Mouse (Mus musculus) hindbrain, postnatal 0 days (tissue): Measurements from ENCODE around the gene Zfp764. TPM values are rescaled to one million over a fixed set of nuclear protein-coding genes. Genes with fewer than 3 reads are reported as not detected.
"Not testable (repeated sequence)": the region's sequence is repeated elsewhere in the genome, so short reads cannot be mapped to it uniquely, and the experiment has no call there.

Experiments used
- ATAC-seq: fragments of 200-750 bp; cut with Nextera tagmentation; 2 replicates; pipeline ENCODE4 v1.8.0; 2017; ENCODE audit warnings: mild to moderate bottlenecking, moderate TSS enrichment, moderate library complexity
- DNase-seq: peaks from one replicate; pipeline ENCODE4 v3.0.0-alpha.2; 2015; ENCODE audit warnings: low spot score
- H3K27ac ChIP-seq: fragments of 300-500 bp; sonication (generic); 2 replicates; pipeline ENCODE4 v1.5.1; 2014; ENCODE audit warnings: mild to moderate bottlenecking
- H3K27me3 ChIP-seq: fragments of 300-500 bp; sonication (generic); 2 replicates; pipeline ENCODE4 v1.6.1; 2014; ENCODE audit warnings: low read length, mixed read lengths; ENCODE audit not compliant: insufficient read depth
- H3K36me3 ChIP-seq: fragments of 300-500 bp; sonication (generic); 2 replicates; pipeline ENCODE4 v1.6.1; 2014; ENCODE audit warnings: low read length, mixed read lengths; ENCODE audit not compliant: insufficient read depth
- H3K4me1 ChIP-seq: fragments of 300-500 bp; sonication (generic); 2 replicates; pipeline ENCODE4 v1.6.1; 2014; ENCODE audit warnings: antibody characterized with exemption, low read length, mixed read lengths; ENCODE audit not compliant: insufficient read depth
- H3K4me2 ChIP-seq: fragments of 300-500 bp; sonication (generic); 2 replicates; pipeline ENCODE4 v1.6.1; 2014; ENCODE audit warnings: low read depth, mild to moderate bottlenecking, low read length, moderate library complexity, mixed read lengths
- H3K4me3 ChIP-seq: fragments of 300-500 bp; sonication (generic); 2 replicates; pipeline ENCODE4 v1.5.1; 2014; ENCODE audit warnings: low read length
- H3K9ac ChIP-seq: fragments of 300-500 bp; sonication (generic); replicated peaks from 2 replicates; pipeline ENCODE4 v1.6.1; 2014; ENCODE audit warnings: mild to moderate bottlenecking, low read length, moderate library complexity, mixed read lengths
- H3K9me3 ChIP-seq: fragments of 300-500 bp; sonication (generic); 2 replicates; pipeline ENCODE4 v1.6.1; 2016; ENCODE audit warnings: low read length, mixed read lengths
- CTCF ChIP-seq: IDR thresholded peaks from 2 replicates; pipeline ENCODE4 v1.5.1; 2016; ENCODE audit warnings: antibody characterized with exemption, control low read depth, low read depth
- WGBS: fragments of 180-500 bp; shearing (Covaris S2); extraction: QIAGEN DNeasy Blood & Tissue Kit; methylation state at CpG from one replicate; pipeline ENCODE4 v1.1.7; 2014; 5-methylcytosine and 5-hydroxymethylcytosine counted together
- polyA plus RNA-seq: library from polyadenylated mRNA; unstranded; fragments of >200 nt; fragmentation: Nextera tagmentation; extraction: Ambion mirVana; gene quantifications from 2 replicates; pipeline ENCODE4 v1.2.1, GENCODE M21; 2015
- total RNA-seq: library from RNA; depleted of rRNA; stranded (reverse); fragments of >200 nt; gene quantifications from 2 replicates; pipeline ENCODE4 v1.2.3, GENCODE M21; 2014

The Zfp764 gene
- total and polyA plus RNA-seq, 2 experiments from 2014 or later = 3.0 to 4.0 TPM

DNA sequence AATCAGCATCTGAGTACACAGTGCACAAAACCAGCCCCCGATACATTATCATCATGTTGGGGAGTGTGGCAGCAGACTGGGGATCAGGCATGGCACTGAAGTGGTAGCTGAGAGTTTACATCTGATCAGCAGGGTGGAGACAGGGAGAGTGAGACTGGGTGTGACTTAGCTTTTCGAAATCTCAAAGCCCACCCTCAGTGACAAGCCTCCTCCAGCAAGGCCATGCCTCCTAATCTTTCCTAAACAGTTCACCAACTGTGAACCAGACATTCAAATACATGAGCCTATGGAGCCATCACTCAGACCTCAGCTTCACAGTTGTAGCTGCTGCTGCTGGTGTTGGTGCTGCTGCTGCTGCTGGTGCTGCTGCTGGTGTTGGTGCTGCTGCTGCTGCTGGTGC lies 4.8 kb upstream of the Zfp764 start:
- DNase-seq (no peak), ATAC-seq (no peak)
- WGBS = 78% methylated on average over 2 of the region's 2 CpGs
- no peaks in the 10 kb centered on the region for H3K36me3 ChIP-seq
- H3K9me3 ChIP-seq = no peaks in the 10 kb centered on the region
- no peak overlapping the region for H3K27ac ChIP-seq
- H3K4me3 ChIP-seq = no peak overlapping the region
- TF ChIP-seq CTCF = no peak
- no peaks in the 10 kb centered on the region for H3K27me3 ChIP-seq
- H3K9ac ChIP-seq = no peak overlapping the region
- H3K4me1 ChIP-seq = no peaks in the 10 kb centered on the region
- no peak overlapping the region for H3K4me2 ChIP-seq

DNA sequence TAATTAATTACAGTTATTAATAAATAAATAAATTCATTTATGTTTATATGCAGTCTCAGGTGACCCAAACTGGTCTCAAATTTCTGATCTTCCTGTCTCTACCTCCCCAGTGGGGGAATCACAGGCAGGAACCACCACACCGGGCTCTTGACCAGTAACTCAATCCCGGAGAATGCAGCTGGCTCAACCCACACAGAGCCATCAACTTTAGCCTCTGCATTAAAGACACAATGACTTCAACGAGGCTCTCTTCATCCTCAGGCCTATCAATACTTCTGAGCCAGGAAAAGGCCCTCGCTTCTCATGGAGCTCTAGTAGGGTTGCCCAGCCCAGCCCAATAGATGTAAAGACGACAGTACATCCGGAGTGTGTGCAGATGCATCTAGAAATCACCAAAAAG lies 2.5 kb downstream of the Zfp764 start:
- not testable (repeated sequence) for DNase-seq, H3K27me3 ChIP-seq, H3K9me3 ChIP-seq, H3K27ac ChIP-seq, H3K4me2 ChIP-seq, H3K4me1 ChIP-seq, H3K4me3 ChIP-seq, H3K36me3 ChIP-seq, H3K9ac ChIP-seq, ATAC-seq
- 98% methylated on average over 6 of the region's 6 CpGs for WGBS

DNA sequence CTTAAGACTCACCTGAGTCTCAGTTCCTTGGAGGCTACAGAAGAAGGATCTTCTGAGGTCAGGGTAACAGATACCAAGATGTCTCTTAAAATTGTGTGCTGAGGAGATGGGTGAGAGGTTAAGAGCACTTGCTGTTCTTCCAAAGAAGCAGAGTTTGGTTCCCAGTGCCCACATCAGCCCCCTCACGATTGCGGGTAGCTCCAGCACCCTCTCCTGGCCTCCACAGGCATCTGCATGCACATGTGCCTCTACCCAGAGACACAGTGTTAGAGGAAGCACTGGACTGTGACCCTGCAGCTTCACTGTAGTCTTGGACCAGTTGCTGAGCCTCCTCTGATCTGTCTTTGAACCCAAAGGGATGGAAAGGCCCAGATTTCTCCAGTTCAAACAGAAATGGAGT lies 3.6 kb downstream of the Zfp764 start:
- ATAC-seq (no peak), DNase-seq (no peak)
- Histone ChIP-seq H3K9me3 (no peaks in the 10 kb centered on the region), H3K36me3 (no peaks in the 10 kb centered on the region), H3K27me3 (no peaks in the 10 kb centered on the region), H3K27ac (no peak overlapping the region), H3K4me3 (no peak overlapping the region), H3K4me1 (no peaks in the 10 kb centered on the region), H3K9ac (no peak overlapping the region), H3K4me2 (no peak overlapping the region)
- 41% methylated on average over 2 of the region's 2 CpGs for WGBS
- no peak for TF ChIP-seq CTCF

DNA sequence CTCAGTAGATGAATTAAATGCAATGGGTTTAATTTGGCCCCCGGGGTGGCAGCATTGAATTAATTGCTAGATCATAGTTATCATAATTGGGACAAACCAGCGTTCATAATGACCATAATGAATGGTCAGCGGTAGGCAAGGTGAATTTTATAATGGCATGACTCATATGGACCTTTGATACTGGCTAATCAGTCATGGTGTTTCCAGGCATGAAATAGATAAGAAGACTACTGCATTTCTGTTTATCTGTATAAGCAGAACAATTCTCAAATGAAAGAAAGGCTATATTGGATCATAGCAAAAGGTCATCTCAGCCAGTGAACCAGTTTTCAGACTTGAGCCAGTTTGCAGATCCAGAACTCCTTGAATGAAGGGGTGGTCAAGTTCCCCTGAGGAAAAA lies 6.3 kb downstream of the Zfp764 start:
- no peaks in the 10 kb centered on the region for H3K36me3 ChIP-seq
- DNase-seq (no peak), ATAC-seq (no peak)
- no peaks in the 10 kb centered on the region for H3K9me3 ChIP-seq
- no peak overlapping the region for H3K4me2 ChIP-seq
- WGBS = 62% methylated on average over 3 of the region's 3 CpGs
- no peak overlapping the region for H3K9ac ChIP-seq
- no peaks in the 10 kb centered on the region for H3K4me1 ChIP-seq
- no peak for TF ChIP-seq CTCF
- no peaks in the 10 kb centered on the region for H3K27me3 ChIP-seq
- no peak overlapping the region for H3K27ac ChIP-seq
- H3K4me3 ChIP-seq = no peak overlapping the region

DNA sequence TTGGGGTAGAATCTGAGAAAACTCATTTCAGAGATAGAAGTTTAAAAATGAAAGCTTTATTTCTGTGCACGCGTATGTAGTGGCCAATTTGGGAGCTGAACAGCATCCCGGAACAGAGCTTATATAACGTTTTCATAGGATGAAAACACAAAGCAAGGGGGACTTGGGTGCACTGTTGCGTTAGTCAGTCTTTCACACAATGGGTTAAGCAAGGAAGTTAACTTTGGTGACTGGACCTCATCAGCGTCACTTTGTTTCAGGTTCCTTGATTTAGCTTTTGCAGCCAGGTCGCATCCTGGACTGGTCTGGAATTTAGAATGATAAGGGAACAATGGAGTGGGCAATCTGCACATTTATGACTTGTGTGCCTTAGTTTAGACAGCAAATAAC lies 12.7 kb downstream of the Zfp764 start:
- Histone ChIP-seq H3K36me3 (no peaks in the 10 kb centered on the region), H3K4me3 (peak overlapping the region; percentile 71), H3K27me3 (no peaks in the 10 kb centered on the region), H3K4me1 (0 out of 2 replicates have a peak, but pooled peaks cover 5% of the 10 kb centered on the region), H3K4me2 (peak overlapping the region; percentile 81), H3K9me3 (no peaks in the 10 kb centered on the region), H3K9ac (peak overlapping the region; percentile 90), H3K27ac (peak overlapping the region; percentile 62)
- WGBS = 17% methylated on average over 7 of the region's 7 CpGs
- no peak; the same call in 1 of the 2 replicates for ATAC-seq
- no peak for DNase-seq
- no peak for TF ChIP-seq CTCF

DNA sequence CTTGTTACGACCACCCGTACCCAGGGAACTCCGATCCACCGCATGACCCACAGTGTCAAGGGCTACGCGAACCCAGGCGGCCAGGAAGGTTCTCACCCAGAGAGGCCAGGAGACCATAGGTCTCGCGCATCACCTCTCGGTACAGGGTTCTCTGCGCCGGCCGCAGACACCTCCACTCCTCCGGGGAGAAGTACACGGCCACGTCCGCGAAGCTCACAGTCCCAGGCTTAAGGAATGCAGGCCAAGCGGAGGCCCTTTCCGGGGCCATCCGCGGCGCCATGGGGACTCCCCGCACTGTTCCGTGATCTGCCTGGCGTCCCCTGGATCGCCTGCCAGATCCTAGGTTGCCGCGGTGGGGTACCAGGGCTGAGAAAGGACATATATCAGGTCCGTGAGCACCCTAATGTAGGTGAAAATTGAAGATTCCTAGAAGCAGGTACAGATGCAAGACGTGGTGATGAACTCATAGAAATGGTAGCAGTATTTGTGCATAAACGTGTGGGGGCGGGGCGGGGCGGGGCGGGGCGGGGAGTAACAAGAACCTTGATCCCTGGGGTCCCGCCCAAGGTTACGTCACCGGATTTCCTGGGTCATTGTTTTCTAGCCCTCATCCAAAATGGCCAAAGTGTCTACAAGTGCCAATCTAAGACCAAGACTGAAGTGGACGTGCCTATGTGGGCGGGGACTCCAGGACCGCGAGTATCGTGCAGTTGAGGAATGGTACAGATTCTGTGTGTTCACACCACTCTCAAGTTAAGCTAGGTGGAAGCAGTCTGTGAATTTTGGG lies 13.3 kb downstream of the Zfp764 start, which contains the start of gene E430018J23Rik:
Gene E430018J23Rik, minus strand, starts transcription at position 473 of the 787 bp plus-strand sequence.
- Histone ChIP-seq H3K36me3 (no peaks in the 10 kb centered on the region), H3K27me3 (no peaks in the 10 kb centered on the region), H3K4me2 (peak within 1 kb of the TSS; percentile 81), H3K4me3 (peak within 1 kb of the TSS; percentile 71), H3K9me3 (no peaks in the 10 kb centered on the region), H3K4me1 (0 out of 2 replicates have a peak, but pooled peaks cover 5% of the 10 kb centered on the region), H3K9ac (peak within 1 kb of the TSS; percentile 90), H3K27ac (peak within 1 kb of the TSS; percentile 89)
- TF ChIP-seq CTCF = no peak
- DNase-seq = peak; percentile 99
- peak; percentile 96 for ATAC-seq
- under 1% methylated on average over 45 of the region's 45 CpGs for WGBS

DNA sequence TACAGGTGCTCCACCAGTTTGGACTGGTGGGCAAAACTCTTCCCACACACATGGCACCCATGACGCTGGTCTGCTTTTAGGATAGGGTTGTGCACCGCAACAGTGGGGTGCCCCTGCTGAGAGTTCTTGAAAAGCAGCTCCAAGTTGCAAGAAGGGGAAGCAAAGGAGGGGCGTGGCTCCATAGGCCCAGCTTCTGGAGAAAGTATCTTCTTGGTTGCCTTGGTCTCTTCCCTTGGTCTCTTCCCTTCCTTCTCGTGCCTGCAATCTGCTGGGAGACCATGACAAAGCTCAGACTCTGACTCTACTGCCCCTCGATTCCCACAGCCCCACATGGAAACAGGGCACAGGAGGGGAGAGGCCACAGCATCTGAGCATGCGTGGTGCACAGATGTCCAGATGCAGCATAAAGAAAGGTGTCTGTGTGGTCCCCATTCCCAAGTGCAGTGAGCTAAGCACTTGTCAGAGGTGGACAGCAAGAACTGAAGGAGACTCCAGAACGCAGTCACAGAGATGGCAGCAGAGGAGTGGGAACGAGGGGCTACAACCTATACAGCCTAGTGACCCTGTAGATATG lies 14.3 kb downstream of the Zfp764 start:
- H3K9ac ChIP-seq = peak overlapping the region; percentile 90
- no peak for TF ChIP-seq CTCF
- peak overlapping the region; percentile 71 for H3K4me3 ChIP-seq
- WGBS = 80% methylated on average over 8 of the region's 8 CpGs
- no peaks in the 10 kb centered on the region for H3K36me3 ChIP-seq
- 0 out of 2 replicates have a peak overlapping the region, but pooled peaks have one; percentile 89 for H3K27ac ChIP-seq
- ATAC-seq (0 out of 2 replicates have a peak, but pooled peaks have one; percentile 3), DNase-seq (no peak)
- no peaks in the 10 kb centered on the region for H3K27me3 ChIP-seq
- no peaks in the 10 kb centered on the region for H3K9me3 ChIP-seq
- H3K4me1 ChIP-seq = 0 out of 2 replicates have a peak, but pooled peaks cover 5% of the 10 kb centered on the region
- H3K4me2 ChIP-seq = peak overlapping the region; percentile 81
